Mouse (Mus musculus): ENCODE results near the gene Phf13. TPM values are rescaled to one million over a fixed set of nuclear protein-coding genes. Genes with fewer than 3 reads are reported as not detected.

The Phf13 gene
- polyA plus RNA-seq, 1 experiment from 2014 or later, result 27.0 TPM

DNA sequence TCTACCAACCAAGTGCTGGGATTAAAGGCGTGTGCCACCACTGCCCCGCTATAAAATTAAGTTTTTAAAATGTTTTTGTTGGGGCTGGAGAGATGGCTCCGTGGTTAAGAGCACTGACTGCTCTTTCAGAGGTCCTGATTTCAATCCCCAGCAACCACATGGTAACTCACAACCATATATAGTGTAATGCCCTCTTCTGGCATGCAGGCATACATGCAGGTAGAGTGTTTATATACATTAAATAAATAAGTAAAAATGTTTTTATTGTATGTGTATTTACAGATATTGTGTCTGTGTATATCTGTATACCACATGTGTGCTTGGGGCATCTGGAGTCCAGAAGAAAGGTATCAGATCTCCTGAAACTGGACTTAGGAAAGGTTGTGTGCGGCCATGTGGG, 5.3 kb upstream of the Phf13 start:
- H3K4me3 ChIP-seq (ENCODE audit: low read depth, low read length), result no peak overlapping the region
- no peaks in the 10 kb centered on the region for H3K9me3 ChIP-seq (ENCODE audit: control insufficient read depth, low read length)
- DNase-seq (ENCODE audit: low spot score), result no peak
- 75% methylated on average over 4 of the region's 4 CpGs for WGBS
- H3K36me3 ChIP-seq (ENCODE audit: control insufficient read depth, insufficient read depth, low read length), result no peaks in the 10 kb centered on the region
- no peaks in the 10 kb centered on the region for H3K4me1 ChIP-seq (replicated peaks; ENCODE audit: control insufficient read depth, insufficient read depth, low read length)
- no peak overlapping the region for H3K9ac ChIP-seq (ENCODE audit: low read length)
- no peak overlapping the region for H3K4me2 ChIP-seq (ENCODE audit: low read depth, low read length, severe bottlenecking)
- no peak for ATAC-seq (replicated peaks; ENCODE audit: low FRiP score)
- H3K27ac ChIP-seq (ENCODE audit: low read depth, low read length), result no peak overlapping the region
- no peaks in the 10 kb centered on the region for H3K27me3 ChIP-seq (ENCODE audit: control insufficient read depth, insufficient read depth, low read length)

DNA sequence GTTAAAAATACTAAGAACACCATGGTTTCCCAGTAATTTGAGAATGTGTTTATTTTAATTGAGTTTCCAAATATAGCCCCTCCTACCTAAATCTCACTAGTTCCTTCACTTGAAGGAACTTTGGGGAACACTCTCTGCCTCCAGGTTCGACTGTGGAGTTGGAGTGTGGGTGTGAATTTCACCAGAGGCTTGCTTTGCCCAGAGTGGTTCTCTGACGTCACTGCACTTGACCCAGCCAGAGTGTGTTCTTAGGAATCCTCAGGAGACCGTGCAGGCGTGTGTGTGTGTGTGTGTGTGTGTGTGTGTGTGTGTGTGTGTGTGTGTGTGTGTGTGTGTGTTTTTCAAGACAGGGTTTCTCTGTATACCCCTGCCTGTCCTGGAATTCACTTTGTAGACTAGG, 4.8 kb upstream of the Phf13 start:
- Histone ChIP-seq H3K9me3 (ENCODE audit: control insufficient read depth, low read length) (no peaks in the 10 kb centered on the region), H3K27me3 (ENCODE audit: control insufficient read depth, insufficient read depth, low read length) (no peaks in the 10 kb centered on the region), H3K4me1 (replicated peaks; ENCODE audit: control insufficient read depth, insufficient read depth, low read length) (no peaks in the 10 kb centered on the region), H3K9ac (ENCODE audit: low read length) (no peak overlapping the region), H3K4me2 (ENCODE audit: low read depth, low read length, severe bottlenecking) (no peak overlapping the region), H3K27ac (ENCODE audit: low read depth, low read length) (no peak overlapping the region), H3K4me3 (ENCODE audit: low read depth, low read length) (no peak overlapping the region), H3K36me3 (ENCODE audit: control insufficient read depth, insufficient read depth, low read length) (no peaks in the 10 kb centered on the region)
- DNase-seq (ENCODE audit: low spot score), result no peak
- WGBS, result 64% methylated on average over 4 of the region's 4 CpGs
- ATAC-seq (replicated peaks; ENCODE audit: low FRiP score), result no peak

DNA sequence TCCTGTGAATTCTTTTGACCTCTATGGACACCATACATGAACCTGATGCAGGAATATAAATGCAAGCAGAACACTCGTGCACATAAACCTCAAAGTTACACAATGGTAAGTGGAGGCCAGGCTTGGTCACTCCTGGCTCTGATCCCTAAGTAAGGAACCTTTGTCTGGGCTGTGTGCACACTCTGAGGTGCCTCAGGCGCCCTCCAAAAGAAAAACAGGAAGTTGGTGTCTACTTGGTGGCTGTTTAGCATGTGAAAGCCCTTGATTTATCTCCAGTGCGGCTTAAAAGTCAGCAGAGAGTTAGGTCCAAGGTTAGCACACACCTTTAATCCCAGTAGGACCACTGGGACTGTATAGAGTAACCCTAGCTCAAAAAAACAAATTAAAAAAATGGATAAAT, 3.4 kb upstream of the Phf13 start:
- WGBS, result 67% methylated on average over 3 of the region's 3 CpGs
- Histone ChIP-seq H3K4me3 (ENCODE audit: low read depth, low read length) (no peak overlapping the region), H3K4me2 (ENCODE audit: low read depth, low read length, severe bottlenecking) (no peak overlapping the region), H3K27me3 (ENCODE audit: control insufficient read depth, insufficient read depth, low read length) (no peaks in the 10 kb centered on the region), H3K9ac (ENCODE audit: low read length) (no peak overlapping the region), H3K36me3 (ENCODE audit: control insufficient read depth, insufficient read depth, low read length) (no peaks in the 10 kb centered on the region), H3K4me1 (replicated peaks; ENCODE audit: control insufficient read depth, insufficient read depth, low read length) (no peaks in the 10 kb centered on the region), H3K27ac (ENCODE audit: low read depth, low read length) (no peak overlapping the region), H3K9me3 (ENCODE audit: control insufficient read depth, low read length) (no peaks in the 10 kb centered on the region)
- DNase-seq (ENCODE audit: low spot score) (no peak), ATAC-seq (replicated peaks; ENCODE audit: low FRiP score) (no peak)

DNA sequence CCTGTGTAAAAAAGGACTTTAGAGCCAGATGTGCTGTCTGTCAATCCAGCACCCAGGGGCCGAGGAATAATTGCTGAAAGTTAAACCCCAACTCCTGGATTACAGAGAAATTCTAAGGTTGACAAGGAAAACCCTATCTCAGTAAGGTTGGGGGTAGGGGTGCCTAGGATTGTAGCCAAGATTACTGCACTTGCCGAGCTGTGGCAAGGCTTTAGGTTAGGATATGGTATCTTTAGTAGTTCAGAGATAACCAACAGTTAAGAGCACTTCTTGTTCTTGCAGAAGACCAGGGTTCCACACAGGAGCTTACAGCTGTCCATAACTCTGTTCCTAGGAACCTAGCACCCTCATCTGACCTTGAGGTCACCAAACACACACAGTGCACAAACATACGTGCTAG, 1.6 kb upstream of the Phf13 start:
- WGBS, result 84% methylated on average over 3 of the region's 3 CpGs
- no peaks in the 10 kb centered on the region for H3K36me3 ChIP-seq (ENCODE audit: control insufficient read depth, insufficient read depth, low read length)
- peak overlapping the region; percentile 99; the same call in 1 of the 2 replicates for H3K4me3 ChIP-seq (ENCODE audit: low read depth, low read length)
- H3K27me3 ChIP-seq (ENCODE audit: control insufficient read depth, insufficient read depth, low read length), result no peaks in the 10 kb centered on the region
- peaks cover 6% of the 10 kb centered on the region; the same call in 1 of the 2 replicates for H3K4me1 ChIP-seq (replicated peaks; ENCODE audit: control insufficient read depth, insufficient read depth, low read length)
- H3K9ac ChIP-seq (ENCODE audit: low read length), result no peak overlapping the region; the same call in 1 of the 2 replicates
- no peaks in the 10 kb centered on the region for H3K9me3 ChIP-seq (ENCODE audit: control insufficient read depth, low read length)
- H3K4me2 ChIP-seq (ENCODE audit: low read depth, low read length, severe bottlenecking), result peak overlapping the region; percentile 65; the same call in 1 of the 2 replicates
- ATAC-seq (replicated peaks; ENCODE audit: low FRiP score) (no peak), DNase-seq (ENCODE audit: low spot score) (no peak)
- H3K27ac ChIP-seq (ENCODE audit: low read depth, low read length), result no peak overlapping the region

DNA sequence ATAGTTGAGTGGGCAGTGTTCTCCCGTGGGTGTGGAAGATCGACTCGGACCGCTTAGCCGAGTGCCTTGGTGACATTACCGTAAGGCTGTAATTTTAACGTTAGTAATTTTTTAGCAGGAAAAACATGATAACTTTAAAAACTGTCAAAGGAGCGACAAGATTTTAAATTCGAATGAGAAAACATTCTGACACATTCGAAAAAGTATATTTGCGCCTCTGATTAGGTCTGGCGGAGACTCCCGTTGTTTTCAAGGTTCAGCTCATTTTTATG, 829 bp upstream of the Phf13 start:
- H3K4me3 ChIP-seq (ENCODE audit: low read depth, low read length), result peak overlapping the region; percentile 99
- no peaks in the 10 kb centered on the region; the same call in 1 of the 2 replicates for H3K36me3 ChIP-seq (ENCODE audit: control insufficient read depth, insufficient read depth, low read length)
- ATAC-seq (replicated peaks; ENCODE audit: low FRiP score) (no peak), DNase-seq (ENCODE audit: low spot score) (no peak)
- H3K4me1 ChIP-seq (replicated peaks; ENCODE audit: control insufficient read depth, insufficient read depth, low read length), result peaks cover 6% of the 10 kb centered on the region; the same call in 1 of the 2 replicates
- 4% methylated on average over 13 of the region's 13 CpGs for WGBS
- H3K9me3 ChIP-seq (ENCODE audit: control insufficient read depth, low read length), result no peaks in the 10 kb centered on the region
- no peaks in the 10 kb centered on the region for H3K27me3 ChIP-seq (ENCODE audit: control insufficient read depth, insufficient read depth, low read length)
- H3K27ac ChIP-seq (ENCODE audit: low read depth, low read length), result peak overlapping the region; percentile 70; the same call in 1 of the 2 replicates
- H3K9ac ChIP-seq (ENCODE audit: low read length), result peak overlapping the region; percentile 62
- H3K4me2 ChIP-seq (ENCODE audit: low read depth, low read length, severe bottlenecking), result peak overlapping the region; percentile 65

DNA sequence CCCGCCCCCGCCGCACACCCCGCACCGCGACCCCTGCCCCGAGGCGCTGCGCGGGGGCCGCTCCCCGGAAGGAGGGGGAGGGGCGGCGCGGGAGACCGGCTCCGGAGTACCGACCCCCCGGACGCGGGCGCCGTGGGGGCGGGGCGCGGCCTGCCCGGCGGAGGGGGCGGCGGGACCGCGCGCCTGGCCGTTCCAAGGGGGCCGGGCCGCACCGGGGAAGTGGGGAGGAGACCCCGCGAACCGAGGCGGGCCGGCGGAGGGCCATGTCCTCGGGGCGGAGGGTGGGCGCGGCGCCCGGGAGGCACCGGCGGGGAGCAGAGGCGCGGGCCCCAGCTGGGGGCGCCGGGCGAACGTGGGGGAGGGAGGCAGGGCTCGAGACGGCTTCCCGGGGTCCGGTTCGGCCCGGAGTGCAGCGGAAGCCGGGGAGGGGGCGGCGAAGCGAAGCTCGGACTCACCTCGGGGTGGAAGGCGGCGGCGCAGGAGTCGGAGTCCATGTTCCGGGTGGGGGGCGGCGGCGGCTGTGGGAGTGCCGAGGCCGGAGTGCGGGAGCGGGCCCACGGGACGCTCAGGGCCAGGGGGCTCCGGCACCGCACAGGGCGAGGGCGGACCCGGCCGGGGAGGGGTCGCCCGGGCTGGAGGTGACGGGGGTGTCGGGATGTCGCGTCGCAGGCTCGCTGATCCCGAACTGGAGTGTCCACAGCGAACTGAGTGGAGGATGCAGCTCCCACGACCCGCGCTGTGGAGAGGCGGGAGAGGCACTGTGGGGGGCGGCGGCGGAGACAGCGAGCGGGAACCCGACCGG, 486 bp downstream of the Phf13 start:
- Histone ChIP-seq H3K9me3 (ENCODE audit: control insufficient read depth, low read length) (no peaks in the 10 kb centered on the region), H3K4me3 (ENCODE audit: low read depth, low read length) (peak overlapping the region; percentile 99), H3K27ac (ENCODE audit: low read depth, low read length) (peak overlapping the region; percentile 62), H3K4me2 (ENCODE audit: low read depth, low read length, severe bottlenecking) (peak overlapping the region; percentile 83), H3K27me3 (ENCODE audit: control insufficient read depth, insufficient read depth, low read length) (no peaks in the 10 kb centered on the region), H3K4me1 (replicated peaks; ENCODE audit: control insufficient read depth, insufficient read depth, low read length) (peaks cover 6% of the 10 kb centered on the region; the same call in 1 of the 2 replicates), H3K9ac (ENCODE audit: low read length) (peak overlapping the region; percentile 93), H3K36me3 (ENCODE audit: control insufficient read depth, insufficient read depth, low read length) (peaks cover 8% of the 10 kb centered on the region)
- DNase-seq (ENCODE audit: low spot score) (peak; percentile 83), ATAC-seq (replicated peaks; ENCODE audit: low FRiP score) (peak; percentile 4)
- under 1% methylated on average over 93 of the region's 111 CpGs for WGBS

DNA sequence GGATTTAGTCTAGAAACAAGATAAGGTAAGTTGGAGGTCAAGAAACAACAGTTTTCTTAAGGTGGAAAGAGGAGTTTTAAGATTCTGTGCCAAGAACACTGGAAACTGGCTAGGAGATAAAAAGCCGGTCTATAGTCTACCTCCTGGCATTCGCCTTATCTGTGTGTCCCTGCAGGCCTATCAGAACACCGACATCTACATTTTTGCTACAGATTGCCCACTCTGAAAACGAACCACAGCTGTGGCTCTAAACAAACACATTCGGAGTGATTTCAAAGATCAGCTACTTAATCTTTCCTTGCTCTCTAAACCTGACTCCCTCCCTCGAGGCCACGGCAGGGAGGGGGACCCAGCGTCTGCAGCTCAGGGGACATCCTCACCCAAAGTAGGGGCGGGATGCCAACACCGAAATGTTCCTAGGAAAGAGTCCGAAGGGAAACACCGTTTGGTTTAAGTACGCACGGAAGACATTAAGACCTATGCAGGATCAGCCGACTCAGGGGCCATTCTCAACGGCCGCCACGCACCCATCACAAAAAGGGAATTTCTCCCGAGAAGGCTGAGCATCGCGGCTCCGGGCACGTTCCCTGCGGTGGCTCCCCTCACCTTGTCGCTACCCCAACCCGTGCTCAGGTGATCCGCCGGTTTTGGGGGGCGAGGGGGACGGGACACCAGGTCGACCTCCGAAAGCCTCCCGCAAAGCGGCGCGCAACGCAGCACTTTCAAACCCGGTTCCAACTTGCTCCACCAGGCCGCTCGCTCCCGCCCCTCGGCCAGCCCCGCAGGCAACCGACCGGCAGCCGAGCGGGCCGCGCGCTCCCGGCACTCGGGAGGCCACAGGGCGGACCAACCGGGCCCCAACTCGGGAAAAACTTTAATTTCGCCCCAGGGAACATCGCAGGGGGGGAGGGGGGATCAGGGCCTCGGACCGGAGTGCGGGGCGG, 1.6 kb downstream of the Phf13 start:
- Histone ChIP-seq H3K4me2 (ENCODE audit: low read depth, low read length, severe bottlenecking) (peak overlapping the region; percentile 83), H3K9me3 (ENCODE audit: control insufficient read depth, low read length) (no peaks in the 10 kb centered on the region), H3K27me3 (ENCODE audit: control insufficient read depth, insufficient read depth, low read length) (no peaks in the 10 kb centered on the region), H3K4me1 (replicated peaks; ENCODE audit: control insufficient read depth, insufficient read depth, low read length) (peaks cover 6% of the 10 kb centered on the region; the same call in 1 of the 2 replicates), H3K27ac (ENCODE audit: low read depth, low read length) (no peak overlapping the region; the same call in 1 of the 2 replicates), H3K4me3 (ENCODE audit: low read depth, low read length) (peak overlapping the region; percentile 99), H3K9ac (ENCODE audit: low read length) (peak overlapping the region; percentile 93), H3K36me3 (ENCODE audit: control insufficient read depth, insufficient read depth, low read length) (peaks cover 8% of the 10 kb centered on the region)
- DNase-seq (ENCODE audit: low spot score) (peak; percentile 73), ATAC-seq (replicated peaks; ENCODE audit: low FRiP score) (no peak)
- under 1% methylated on average over 61 of the region's 61 CpGs for WGBS

DNA sequence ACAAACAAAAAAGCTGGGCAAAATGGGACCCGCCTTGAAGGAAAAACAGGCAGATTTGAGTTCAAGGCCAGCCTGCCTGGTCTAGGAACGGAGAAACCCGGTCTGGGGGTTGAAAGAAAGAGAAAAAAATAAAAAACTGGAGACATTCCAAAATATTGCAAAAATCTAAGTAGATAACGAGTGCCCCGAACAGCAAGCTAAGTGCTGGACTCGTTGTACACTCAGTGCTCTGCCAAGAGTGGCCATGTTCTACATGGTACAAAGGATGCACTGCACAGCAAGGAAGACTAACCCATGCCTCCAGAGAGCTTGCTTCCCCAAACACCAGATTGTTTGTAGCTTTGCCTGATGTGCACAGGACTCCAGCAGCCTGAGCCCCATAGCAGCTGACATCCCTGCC, 3.0 kb downstream of the Phf13 start:
- Histone ChIP-seq H3K27me3 (ENCODE audit: control insufficient read depth, insufficient read depth, low read length) (no peaks in the 10 kb centered on the region), H3K4me1 (replicated peaks; ENCODE audit: control insufficient read depth, insufficient read depth, low read length) (peaks cover 8% of the 10 kb centered on the region), H3K4me3 (ENCODE audit: low read depth, low read length) (no peak overlapping the region), H3K4me2 (ENCODE audit: low read depth, low read length, severe bottlenecking) (no peak overlapping the region), H3K9ac (ENCODE audit: low read length) (no peak overlapping the region), H3K9me3 (ENCODE audit: control insufficient read depth, low read length) (no peaks in the 10 kb centered on the region), H3K27ac (ENCODE audit: low read depth, low read length) (no peak overlapping the region), H3K36me3 (ENCODE audit: control insufficient read depth, insufficient read depth, low read length) (peaks cover 8% of the 10 kb centered on the region)
- 86% methylated on average over 6 of the region's 6 CpGs for WGBS
- ATAC-seq (replicated peaks; ENCODE audit: low FRiP score) (no peak), DNase-seq (ENCODE audit: low spot score) (no peak)

All from forebrain, embryonic 11.5 days (tissue).